Mouse (Mus musculus): Measurements from ENCODE around the gene Bcar3. TPM values are rescaled to one million over a fixed set of nuclear protein-coding genes. Genes with fewer than 3 reads are reported as not detected.

Bcar3 gene
- polyA plus RNA-seq, 1 experiment: not detected

- no peak for TF ChIP-seq GATA1 (IDR thresholded peaks at IDR 0.05; ENCODE audit: low read length)
Observed at GRCm38 (mm10) chr3:122387771-122388170, 93.8 kb downstream of the Bcar3 start.

- TF ChIP-seq GATA1 (IDR thresholded peaks at IDR 0.05; ENCODE audit: low read length): no peak
Observed at GRCm38 (mm10) chr3:122389972-122390371, 96.0 kb downstream of the Bcar3 start.

- TF ChIP-seq GATA1 (IDR thresholded peaks at IDR 0.05; ENCODE audit: low read length): no peak
Observed at GRCm38 (mm10) chr3:122391098-122391497, 97.2 kb downstream of the Bcar3 start.

GRCm38 (mm10) chr3:122391816-122392215 is 97.9 kb downstream of the Bcar3 start:
- no peak for TF ChIP-seq GATA1 (IDR thresholded peaks at IDR 0.05; ENCODE audit: low read length)

GRCm38 (mm10) chr3:122393836-122394374 is 100.0 kb downstream of the Bcar3 start:
- TF ChIP-seq GATA1 (IDR thresholded peaks at IDR 0.05; ENCODE audit: low read length): no peak

GRCm38 (mm10) chr3:122396957-122397356 is 103.0 kb downstream of the Bcar3 start:
- TF ChIP-seq GATA1 (IDR thresholded peaks at IDR 0.05; ENCODE audit: low read length): no peak

- TF ChIP-seq GATA1 (IDR thresholded peaks at IDR 0.05; ENCODE audit: low read length): no peak
Observed at GRCm38 (mm10) chr3:122397401-122397800, 103.5 kb downstream of the Bcar3 start.

GRCm38 (mm10) chr3:122401011-122401410 is 107.1 kb downstream of the Bcar3 start:
- no peak for TF ChIP-seq GATA1 (IDR thresholded peaks at IDR 0.05; ENCODE audit: low read length)

GRCm38 (mm10) chr3:122402143-122402542 is 108.2 kb downstream of the Bcar3 start:
- no peak for TF ChIP-seq GATA1 (IDR thresholded peaks at IDR 0.05; ENCODE audit: low read length)

GRCm38 (mm10) chr3:122403860-122404557 is 110.1 kb downstream of the Bcar3 start:
- no peak for TF ChIP-seq GATA1 (IDR thresholded peaks at IDR 0.05; ENCODE audit: low read length)

- TF ChIP-seq GATA1 (IDR thresholded peaks at IDR 0.05; ENCODE audit: low read length): no peak
Observed at GRCm38 (mm10) chr3:122405203-122405956, 111.4 kb downstream of the Bcar3 start.

GRCm38 (mm10) chr3:122406416-122406815 is 112.5 kb downstream of the Bcar3 start:
- TF ChIP-seq GATA1 (IDR thresholded peaks at IDR 0.05; ENCODE audit: low read length): no peak

- no peak for TF ChIP-seq GATA1 (IDR thresholded peaks at IDR 0.05; ENCODE audit: low read length)
Observed at GRCm38 (mm10) chr3:122407757-122408156, 113.8 kb downstream of the Bcar3 start.

- TF ChIP-seq GATA1 (IDR thresholded peaks at IDR 0.05; ENCODE audit: low read length): no peak
Observed at GRCm38 (mm10) chr3:122408798-122409311, 114.9 kb downstream of the Bcar3 start.

- no peak for TF ChIP-seq GATA1 (IDR thresholded peaks at IDR 0.05; ENCODE audit: low read length)
Observed at GRCm38 (mm10) chr3:122411590-122411989, 117.7 kb downstream of the Bcar3 start.
